ENCODE assay signal across 7 mouse cellular contexts in genomic region chr10:100016326-100016709, GRCm38 (mm10). TPM values are rescaled to one million over a fixed set of nuclear protein-coding genes. Genes with fewer than 3 reads are reported as not detected.
DNase-seq lines count a peak whose midpoint lies in the region; ATAC-seq lines count a peak whose summit lies in the region.

No protein-coding gene starts in this region.

- H3K9ac ChIP-seq in limb, embryonic 11.5 days (ENCODE audit: low read length), result no peak overlapping the region
- peak overlapping the region; percentile 38 for H3K9ac ChIP-seq in stomach, embryonic 15.5 days

- no peak for ATAC-seq in limb, embryonic 11.5 days (ENCODE audit: insufficient number of reproducible peaks, low FRiP score, low TSS enrichment, low read depth)
- peak; percentile 63; the same call in 1 of the 2 replicates for ATAC-seq in stomach, embryonic 15.5 days (ENCODE audit: insufficient read depth, low FRiP score, low read depth)

- WGBS in limb, embryonic 11.5 days, result 0% methylated on average over 28 of the region's 28 CpGs
- under 1% methylated on average over 28 of the region's 28 CpGs for WGBS in midbrain, embryonic 10.5 days
- WGBS in stomach, embryonic 15.5 days, result under 1% methylated on average over 28 of the region's 28 CpGs

- no peaks in the 10 kb centered on the region for H3K9me3 ChIP-seq in limb, embryonic 11.5 days (ENCODE audit: control insufficient read depth, low read length)
- no peaks in the 10 kb centered on the region for H3K9me3 ChIP-seq in midbrain, embryonic 10.5 days (replicated peaks)
- no peaks in the 10 kb centered on the region for H3K9me3 ChIP-seq in stomach, embryonic 15.5 days

- H3K36me3 ChIP-seq in limb, embryonic 11.5 days (ENCODE audit: control insufficient read depth, insufficient read depth, low read length), result no peaks in the 10 kb centered on the region
- no peaks in the 10 kb centered on the region for H3K36me3 ChIP-seq in midbrain, embryonic 10.5 days
- no peaks in the 10 kb centered on the region for H3K36me3 ChIP-seq in stomach, embryonic 15.5 days

- peak overlapping the region; percentile 60 for H3K4me3 ChIP-seq in limb, embryonic 11.5 days (ENCODE audit: low read depth, low read length)
- H3K4me3 ChIP-seq in midbrain, embryonic 10.5 days, result peak overlapping the region; percentile 72
- H3K4me3 ChIP-seq in stomach, embryonic 15.5 days (replicated peaks), result peak overlapping the region; percentile 61

- H3K4me1 ChIP-seq in limb, embryonic 11.5 days (ENCODE audit: control insufficient read depth, insufficient read depth, low read length), result no peaks in the 10 kb centered on the region
- peaks cover 40% of the 10 kb centered on the region for H3K4me1 ChIP-seq in midbrain, embryonic 10.5 days
- H3K4me1 ChIP-seq in stomach, embryonic 15.5 days, result peaks cover 8% of the 10 kb centered on the region; the same call in 1 of the 2 replicates

- peaks cover 18% of the 10 kb centered on the region for H3K27me3 ChIP-seq in limb, embryonic 11.5 days (ENCODE audit: control insufficient read depth, insufficient read depth, low read length)
- peaks cover 94% of the 10 kb centered on the region for H3K27me3 ChIP-seq in midbrain, embryonic 10.5 days (ENCODE audit: low read depth, poor library complexity, severe bottlenecking)
- H3K27me3 ChIP-seq in stomach, embryonic 15.5 days (replicated peaks), result no peaks in the 10 kb centered on the region

- DNase-seq in adrenal gland, adult 8-10 months, result peak; percentile 29
- peak; percentile 43 for DNase-seq in embryo, embryonic 9.5 days (ENCODE audit: extremely low spot score)
- peak; percentile 70 to 73 for DNase-seq in heart, adult 18-20 months
- DNase-seq in kidney, adult 18-20 months, result peak; percentile 71
- DNase-seq in limb, embryonic 11.5 days (ENCODE audit: low spot score), result peak; percentile 64
- peak; percentile 57 for DNase-seq in midbrain, embryonic 10.5 days (ENCODE audit: low spot score)

- peak overlapping the region; percentile 99 for H3K4me2 ChIP-seq in limb, embryonic 11.5 days (ENCODE audit: low read depth, severe bottlenecking)
- peak overlapping the region; percentile 82 for H3K4me2 ChIP-seq in stomach, embryonic 15.5 days

- no peak overlapping the region for H3K27ac ChIP-seq in limb, embryonic 11.5 days (replicated peaks; ENCODE audit: low read depth, low read length)
- peak overlapping the region; percentile 71 for H3K27ac ChIP-seq in midbrain, embryonic 10.5 days (replicated peaks)
- peak overlapping the region; percentile 88 for H3K27ac ChIP-seq in stomach, embryonic 15.5 days

RNA-seq across cellular contexts. Expression of gene Kitl, which starts 0.9 kb away (rescaled TPM):
- 10 to 100 TPM; 19.6 to 26.7 (median 22.6) TPM for total RNA-seq in adrenal gland, adult 8-10 months (2022)
- 10 to 100 TPM; 46.9 to 85.8 TPM for total RNA-seq in heart, adult 18-20 months (2021)
- polyA plus RNA-seq in limb, embryonic 11.5 days (2014; fragmentation: Nextera tagmentation; extraction: Ambion mirVana), result 7.5 and 9.0 TPM in 2 replicates
- polyA plus RNA-seq in midbrain, embryonic 10.5 days (2016; fragmentation: Nextera tagmentation; extraction: Ambion mirVana), result 10.5 and 11.9 TPM in 2 replicates
- polyA plus RNA-seq in stomach, embryonic 15.5 days (2015; fragmentation: Nextera tagmentation; extraction: Ambion mirVana), result 32.0 and 40.2 TPM in 2 replicates
